Mouse (Mus musculus) lung, postnatal 0 days (tissue): ENCODE measurements around the gene Zbtb43. TPM values are rescaled to one million over a fixed set of nuclear protein-coding genes. Genes with fewer than 3 reads are reported as not detected.
A peak's percentile ranks its signal among the peaks of the same experiment; 100 is the strongest.

Source experiments
- ATAC-seq: fragments of 200-750 bp; cut with Nextera tagmentation; 2 replicates; pipeline ENCODE4 v1.8.0; 2017; ENCODE audit warnings: moderate library complexity
- DNase-seq: peaks from one replicate; pipeline ENCODE4 v3.0.0-alpha.2; 2016; ENCODE audit warnings: low spot score
- H3K27ac ChIP-seq: fragments of 300-500 bp; sonication (generic); 2 replicates; pipeline ENCODE4 v1.5.1; 2014; ENCODE audit warnings: antibody characterized with exemption, mild to moderate bottlenecking, low read length, mixed read lengths
- H3K27me3 ChIP-seq: fragments of 300-500 bp; sonication (generic); replicated peaks from 2 replicates; pipeline ENCODE4 v1.6.1; 2014; ENCODE audit warnings: low read length, mixed read lengths; ENCODE audit not compliant: insufficient read depth
- H3K36me3 ChIP-seq: fragments of 300-500 bp; sonication (generic); 2 replicates; pipeline ENCODE4 v1.6.1; 2014; ENCODE audit warnings: low read length, mixed read lengths; ENCODE audit not compliant: insufficient read depth
- H3K4me1 ChIP-seq: fragments of 300-500 bp; sonication (generic); 2 replicates; pipeline ENCODE4 v1.6.1; 2014; ENCODE audit warnings: antibody characterized with exemption, low read depth, low read length, mixed read lengths; ENCODE audit not compliant: insufficient read depth
- H3K4me2 ChIP-seq: fragments of 300-500 bp; sonication (generic); replicated peaks from 2 replicates; pipeline ENCODE4 v1.6.1; 2014; ENCODE audit warnings: low read depth, mild to moderate bottlenecking, low read length, moderate library complexity, mixed read lengths
- H3K4me3 ChIP-seq: fragments of 300-500 bp; sonication (generic); 2 replicates; pipeline ENCODE4 v1.5.1; 2014; ENCODE audit warnings: low read depth, low read length
- H3K9ac ChIP-seq: fragments of 300-500 bp; sonication (generic); replicated peaks from 2 replicates; pipeline ENCODE4 v1.6.1; 2014; ENCODE audit warnings: low read depth, mild to moderate bottlenecking
- H3K9me3 ChIP-seq: fragments of 300-500 bp; sonication (generic); 2 replicates; pipeline ENCODE4 v1.6.1; 2016; ENCODE audit warnings: low read length, mixed read lengths
- CTCF ChIP-seq: IDR thresholded peaks from 2 replicates; pipeline ENCODE4 v1.5.1; 2016; ENCODE audit warnings: antibody characterized with exemption, mild to moderate bottlenecking
- EP300 ChIP-seq: IDR thresholded peaks from 2 replicates; pipeline ENCODE4 v1.6.1; 2016; ENCODE audit warnings: antibody characterized with exemption, mild to moderate bottlenecking, control low read depth
- WGBS: fragments of 180-500 bp; shearing (Covaris S2); extraction: QIAGEN DNeasy Blood & Tissue Kit; methylation state at CpG from one replicate; pipeline ENCODE4 v1.1.7; 2014; 5-methylcytosine and 5-hydroxymethylcytosine counted together
- polyA plus RNA-seq: library from polyadenylated mRNA; unstranded; fragments of >200 nt; fragmentation: Nextera tagmentation; extraction: Ambion mirVana; gene quantifications from 2 replicates; pipeline ENCODE4 v1.2.1, GENCODE M21; 2015

Zbtb43 gene
- polyA plus RNA-seq, 1 experiment from 2014 or later: 11.4 TPM

- Histone ChIP-seq H3K4me2 (no peak overlapping the region), H3K9me3 (0 out of 2 replicates have a peak, but pooled peaks cover 4% of the 10 kb centered on the region), H3K9ac (no peak overlapping the region), H3K36me3 (no peaks in the 10 kb centered on the region), H3K27ac (no peak overlapping the region), H3K4me3 (no peak overlapping the region), H3K4me1 (no peaks in the 10 kb centered on the region), H3K27me3 (no peaks in the 10 kb centered on the region)
- ATAC-seq (no peak), DNase-seq (no peak)
- 41% methylated on average over 3 of the region's 3 CpGs for WGBS
- peak; percentile 51 for TF ChIP-seq CTCF
- TF ChIP-seq EP300: no peak
Observed at GRCm38 (mm10) chr2:33495654-33496053, 27.3 kb upstream of the Zbtb43 start.

DNA sequence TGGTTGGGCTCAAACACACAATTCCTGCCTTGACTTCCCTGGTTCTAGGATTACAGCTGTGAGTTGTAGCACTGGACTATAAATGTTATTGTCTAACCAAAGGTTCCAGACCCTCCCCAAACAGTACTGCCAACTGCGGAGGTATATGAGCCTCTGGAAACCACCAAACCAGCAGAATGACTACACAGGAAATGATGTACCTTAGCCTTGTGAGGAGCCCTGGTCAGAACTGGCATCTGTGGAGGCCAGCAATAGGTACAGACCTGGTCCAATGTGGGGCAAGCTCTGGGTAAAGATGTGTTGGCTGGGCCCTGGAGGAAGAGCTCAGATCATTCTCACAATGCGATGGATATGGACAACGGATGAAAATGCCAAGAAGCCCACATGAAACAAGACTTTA, 23.7 kb upstream of the Zbtb43 start:
- DNase-seq: no peak
- WGBS: 85% methylated on average over 3 of the region's 3 CpGs

GRCm38 (mm10) chr2:33489565-33489964, 21.2 kb upstream of the Zbtb43 start:
- Histone ChIP-seq H3K9ac (no peak overlapping the region), H3K27me3 (no peaks in the 10 kb centered on the region), H3K36me3 (no peaks in the 10 kb centered on the region), H3K4me3 (no peak overlapping the region), H3K4me2 (no peak overlapping the region), H3K27ac (no peak overlapping the region), H3K9me3 (no peaks in the 10 kb centered on the region), H3K4me1 (no peaks in the 10 kb centered on the region)
- ATAC-seq: no peak
- TF ChIP-seq CTCF (peak; percentile 67), EP300 (no peak)
- no peak for DNase-seq
- 49% methylated on average over 10 of the region's 10 CpGs for WGBS

More for the DNA sequence above, 23.7 kb upstream of the Zbtb43 start:
- H3K4me1 ChIP-seq: no peaks in the 10 kb centered on the region
- H3K4me3 ChIP-seq: no peak overlapping the region
- no peak overlapping the region for H3K27ac ChIP-seq
- no peaks in the 10 kb centered on the region for H3K9me3 ChIP-seq
- no peaks in the 10 kb centered on the region for H3K36me3 ChIP-seq
- no peak for ATAC-seq
- TF ChIP-seq CTCF: no peak
- no peaks in the 10 kb centered on the region for H3K27me3 ChIP-seq
- H3K9ac ChIP-seq: no peak overlapping the region
- H3K4me2 ChIP-seq: no peak overlapping the region

- H3K4me1 ChIP-seq: no peaks in the 10 kb centered on the region
- 73% methylated on average over 8 of the region's 8 CpGs for WGBS
- no peak overlapping the region for H3K4me2 ChIP-seq
- no peak for ATAC-seq
- H3K4me3 ChIP-seq: no peak overlapping the region
- no peak overlapping the region for H3K27ac ChIP-seq
- H3K36me3 ChIP-seq: no peaks in the 10 kb centered on the region
- no peak for DNase-seq
- no peaks in the 10 kb centered on the region for H3K9me3 ChIP-seq
- no peak overlapping the region for H3K9ac ChIP-seq
- TF ChIP-seq EP300 (no peak), CTCF (no peak)
- H3K27me3 ChIP-seq: no peaks in the 10 kb centered on the region
Observed at GRCm38 (mm10) chr2:33487332-33487731, 19.0 kb upstream of the Zbtb43 start.

- WGBS: 7% methylated on average over 9 of the region's 9 CpGs
- H3K9me3 ChIP-seq: no peaks in the 10 kb centered on the region
- no peak overlapping the region for H3K27ac ChIP-seq
- no peak overlapping the region for H3K4me2 ChIP-seq
- TF ChIP-seq CTCF (peak; percentile 96), EP300 (no peak)
- H3K4me1 ChIP-seq: no peaks in the 10 kb centered on the region
- no peaks in the 10 kb centered on the region for H3K27me3 ChIP-seq
- no peak overlapping the region for H3K9ac ChIP-seq
- no peaks in the 10 kb centered on the region for H3K36me3 ChIP-seq
- DNase-seq (peak; percentile 78), ATAC-seq (no peak)
- H3K4me3 ChIP-seq: no peak overlapping the region
Observed at GRCm38 (mm10) chr2:33486866-33487265, 18.5 kb upstream of the Zbtb43 start.

DNA sequence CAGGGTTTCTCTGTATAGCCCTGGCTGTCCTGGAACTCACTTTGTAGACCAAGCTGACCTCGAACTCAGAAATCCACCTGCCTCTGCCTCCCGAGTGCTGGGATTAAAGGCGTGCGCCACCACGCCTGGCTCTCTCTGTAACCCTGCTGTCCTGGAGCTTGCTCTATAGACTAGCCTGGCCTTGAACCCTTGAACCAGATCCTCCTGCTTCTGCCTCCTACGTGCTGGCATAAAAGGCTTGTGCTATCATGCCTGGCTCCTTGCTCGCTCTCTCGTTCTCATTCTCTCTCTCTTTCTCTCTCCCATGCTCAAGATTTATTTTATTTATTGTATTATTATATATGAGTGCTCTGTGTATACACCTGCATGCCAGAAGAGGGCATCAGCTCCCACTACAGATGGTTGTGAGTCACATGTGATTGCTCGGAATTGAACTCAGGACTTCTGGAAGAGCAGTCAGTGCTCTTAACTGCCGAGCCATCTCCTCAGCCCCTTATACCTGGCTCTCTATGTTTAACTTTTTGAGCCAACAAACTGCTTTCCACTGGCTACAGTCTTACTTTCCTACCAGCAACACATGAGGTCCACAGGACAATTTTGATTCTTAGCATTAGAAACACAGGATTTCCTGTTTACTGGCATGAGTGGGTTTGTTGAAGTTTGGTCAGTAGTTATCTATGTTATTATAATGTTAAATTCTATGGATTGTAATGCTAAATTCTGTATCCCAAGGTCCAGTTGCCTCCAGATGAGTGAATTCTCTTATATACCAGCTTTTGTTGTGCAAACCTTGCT, 9.8 kb upstream of the Zbtb43 start:
- no peak overlapping the region for H3K9ac ChIP-seq
- H3K27ac ChIP-seq: no peak overlapping the region
- H3K36me3 ChIP-seq: no peaks in the 10 kb centered on the region
- TF ChIP-seq CTCF (peak; percentile 20; the same call in 1 of the 2 replicates), EP300 (no peak)
- no peaks in the 10 kb centered on the region for H3K9me3 ChIP-seq
- DNase-seq (no peak), ATAC-seq (no peak)
- H3K4me2 ChIP-seq: no peak overlapping the region
- H3K4me3 ChIP-seq: no peak overlapping the region
- H3K27me3 ChIP-seq: no peaks in the 10 kb centered on the region
- WGBS: 84% methylated on average over 10 of the region's 10 CpGs
- no peaks in the 10 kb centered on the region for H3K4me1 ChIP-seq
